Mouse (Mus musculus): ENCODE measurements around the gene Bloc1s1. TPM values are rescaled to one million over a fixed set of nuclear protein-coding genes. Genes with fewer than 3 reads are reported as not detected.
A peak's percentile ranks its signal among the peaks of the same experiment; 100 is the strongest.

Gene Bloc1s1
- polyA plus RNA-seq, 1 experiment: 113 TPM

DNA sequence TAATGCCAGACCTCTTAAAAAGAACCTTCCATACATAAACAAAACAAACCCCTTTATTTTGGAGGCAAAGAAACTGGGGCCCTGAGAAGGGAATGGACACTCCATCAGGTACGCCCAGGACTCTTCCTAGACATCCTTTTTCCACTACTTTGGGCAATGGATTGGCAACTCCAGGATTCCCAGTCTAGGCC is 1.1 kb downstream of the Bloc1s1 start, which contains the start of gene Rdh5:
Gene Rdh5 (minus strand): TSS at position 67 of the 191 bp plus-strand sequence.
- peak within 1 kb of the TSS; percentile 81 for H3K27ac ChIP-seq (ENCODE audit: insufficient read depth, low read length)
- TF ChIP-seq CTCF (IDR thresholded peaks at IDR 0.05; ENCODE audit: extremely low read depth, insufficient read depth, insufficient read length, insufficient replicate concordance): no peak
- no peaks in the 10 kb centered on the region for H3K27me3 ChIP-seq (ENCODE audit: control insufficient read depth, insufficient read depth, low read length)
- WGBS: 65% methylated on average over 1 of the region's 1 CpGs
- no peak for DNase-seq (ENCODE audit: low read depth in 1 of 2, low spot score in 2 of 2)
- peaks cover 6% of the 10 kb centered on the region for H3K36me3 ChIP-seq (ENCODE audit: control insufficient read depth, insufficient read depth, low read length)
- peak within 1 kb of the TSS; percentile 81 for H3K4me3 ChIP-seq (ENCODE audit: extremely low read depth, insufficient read depth, insufficient read length)
- H3K4me1 ChIP-seq (ENCODE audit: control insufficient read depth, insufficient read depth, insufficient read length): peaks cover 4% of the 10 kb centered on the region; the same call in 1 of the 2 replicates

DNA sequence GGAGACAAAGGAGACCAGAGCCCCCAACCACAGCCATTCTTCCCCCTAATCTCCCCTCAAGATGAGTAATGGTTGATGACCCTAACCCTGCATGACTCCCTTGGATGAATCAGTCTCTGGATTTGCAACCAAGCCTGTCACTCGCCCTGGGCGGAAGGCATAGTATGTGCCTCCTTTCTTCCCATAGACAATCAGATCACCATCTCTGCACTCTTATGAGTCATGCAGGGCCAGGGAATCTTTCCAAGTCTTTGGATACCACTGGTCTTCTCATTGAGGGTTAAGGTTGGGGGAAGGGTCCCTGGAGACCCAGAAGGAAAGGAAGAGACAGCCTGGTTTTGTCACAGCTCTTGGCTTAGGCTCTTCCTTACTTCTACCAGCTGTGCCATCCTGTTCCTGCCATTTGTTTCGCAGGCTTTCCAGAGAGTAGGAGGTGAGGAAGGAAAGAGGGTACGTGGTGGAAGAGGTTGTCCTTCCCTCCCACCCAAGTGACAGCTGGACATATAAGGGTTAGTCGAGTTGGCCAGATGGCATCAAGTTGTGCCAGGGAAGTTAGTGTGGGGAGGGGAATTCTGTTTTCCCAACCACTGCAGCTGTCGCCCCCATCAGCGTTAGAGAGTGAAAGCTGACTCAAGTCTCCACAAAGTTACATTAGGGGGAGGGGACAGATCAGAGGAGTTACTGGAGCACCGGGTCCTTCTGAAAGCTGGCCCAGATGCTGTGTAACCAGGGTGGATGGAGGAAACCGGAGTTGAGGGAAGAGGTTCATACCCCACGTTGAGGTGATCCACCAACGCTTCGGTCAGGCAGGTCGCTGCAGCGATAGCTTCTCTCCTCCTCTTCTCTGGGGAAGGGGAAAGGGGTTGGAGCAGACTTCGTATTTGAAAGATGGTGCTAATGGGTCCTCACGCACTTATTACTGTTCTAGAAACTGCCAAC is 1.7 kb downstream of the Bloc1s1 start:
- no peak for DNase-seq (ENCODE audit: low read depth in 1 of 2, low spot score in 2 of 2)
- no peak for TF ChIP-seq CTCF (IDR thresholded peaks at IDR 0.05; ENCODE audit: extremely low read depth, insufficient read depth, insufficient read length, insufficient replicate concordance)
- TF ChIP-seq POLR2A (IDR thresholded peaks at IDR 0.05; ENCODE audit: low read depth, low read length): no peak
- Histone ChIP-seq H3K27me3 (ENCODE audit: control insufficient read depth, insufficient read depth, low read length) (no peaks in the 10 kb centered on the region), H3K36me3 (ENCODE audit: control insufficient read depth, insufficient read depth, low read length) (peaks cover 9% of the 10 kb centered on the region), H3K4me3 (ENCODE audit: extremely low read depth, insufficient read depth, insufficient read length) (no peak overlapping the region), H3K27ac (ENCODE audit: insufficient read depth, low read length) (no peak overlapping the region), H3K4me1 (ENCODE audit: control insufficient read depth, insufficient read depth, insufficient read length) (peaks cover 4% of the 10 kb centered on the region; the same call in 1 of the 2 replicates)
- WGBS: 75% methylated on average over 16 of the region's 16 CpGs

DNA sequence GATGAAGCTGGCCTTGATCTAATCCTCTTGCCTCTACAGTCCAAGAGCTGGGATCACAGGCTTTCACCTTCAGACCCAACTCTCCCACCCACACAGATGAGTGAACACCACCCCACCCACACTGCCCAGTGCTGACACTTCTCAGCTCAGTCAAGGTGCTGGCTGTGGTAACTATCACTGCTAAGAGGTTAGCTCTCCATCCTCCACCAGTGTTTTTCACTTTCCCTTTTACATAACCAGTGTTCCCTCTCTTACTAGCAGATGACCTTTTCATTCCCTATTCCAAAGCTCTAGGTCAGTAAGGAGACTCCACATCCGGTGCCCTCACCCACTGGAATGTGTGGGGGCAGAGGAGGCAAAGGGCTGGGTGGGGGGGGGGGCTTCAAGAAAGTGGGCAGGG is 2.6 kb downstream of the Bloc1s1 start:
- Histone ChIP-seq H3K36me3 (ENCODE audit: control insufficient read depth, insufficient read depth, low read length) (peaks cover 9% of the 10 kb centered on the region), H3K27ac (ENCODE audit: insufficient read depth, low read length) (no peak overlapping the region), H3K4me1 (ENCODE audit: control insufficient read depth, insufficient read depth, insufficient read length) (peaks cover 4% of the 10 kb centered on the region; the same call in 1 of the 2 replicates), H3K4me3 (ENCODE audit: extremely low read depth, insufficient read depth, insufficient read length) (no peak overlapping the region), H3K27me3 (ENCODE audit: control insufficient read depth, insufficient read depth, low read length) (no peaks in the 10 kb centered on the region)
- no peak for TF ChIP-seq CTCF (IDR thresholded peaks at IDR 0.05; ENCODE audit: extremely low read depth, insufficient read depth, insufficient read length, insufficient replicate concordance)
- TF ChIP-seq POLR2A (IDR thresholded peaks at IDR 0.05; ENCODE audit: low read depth, low read length): no peak
- DNase-seq (ENCODE audit: low read depth in 1 of 2, low spot score in 2 of 2): no peak
- 92% methylated on average over 1 of the region's 1 CpGs for WGBS

- DNase-seq (ENCODE audit: low read depth in 1 of 2, low spot score in 2 of 2): no peak
- H3K27ac ChIP-seq (ENCODE audit: insufficient read depth, low read length): no peak overlapping the region
- peaks cover 9% of the 10 kb centered on the region for H3K36me3 ChIP-seq (ENCODE audit: control insufficient read depth, insufficient read depth, low read length)
- no peaks in the 10 kb centered on the region for H3K27me3 ChIP-seq (ENCODE audit: control insufficient read depth, insufficient read depth, low read length)
- TF ChIP-seq POLR2A (IDR thresholded peaks at IDR 0.05; ENCODE audit: low read depth, low read length) (no peak), CTCF (IDR thresholded peaks at IDR 0.05; ENCODE audit: extremely low read depth, insufficient read depth, insufficient read length, insufficient replicate concordance) (no peak)
- peaks cover 4% of the 10 kb centered on the region; the same call in 1 of the 2 replicates for H3K4me1 ChIP-seq (ENCODE audit: control insufficient read depth, insufficient read depth, insufficient read length)
- H3K4me3 ChIP-seq (ENCODE audit: extremely low read depth, insufficient read depth, insufficient read length): no peak overlapping the region
- 85% methylated on average over 3 of the region's 3 CpGs for WGBS
Measured at GRCm38 (mm10) chr10:128920736-128921161, 3.1 kb downstream of the Bloc1s1 start.

DNA sequence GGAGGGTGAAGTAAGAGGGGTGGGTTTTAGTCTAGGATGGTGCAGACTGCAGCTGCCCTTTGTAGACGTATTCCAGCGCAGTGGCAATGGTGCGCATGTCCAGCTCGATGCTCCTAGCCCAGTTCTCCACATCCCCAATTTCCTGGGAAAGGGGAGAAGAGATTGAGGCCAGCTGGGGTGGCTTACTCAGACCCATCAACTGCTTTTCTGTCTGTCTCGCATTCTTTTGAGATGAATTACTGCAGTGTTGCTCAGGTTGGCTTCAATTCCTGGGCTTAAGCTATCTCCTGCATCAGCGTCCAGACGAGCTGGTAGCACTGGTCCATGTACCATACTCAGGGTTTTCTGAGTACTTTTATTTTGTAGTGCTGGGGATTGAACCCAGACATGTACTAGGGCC is 3.9 kb downstream of the Bloc1s1 start:
- 89% methylated on average over 7 of the region's 7 CpGs for WGBS
- DNase-seq (ENCODE audit: low read depth in 1 of 2, low spot score in 2 of 2): no peak
- Histone ChIP-seq H3K36me3 (ENCODE audit: control insufficient read depth, insufficient read depth, low read length) (peaks cover 9% of the 10 kb centered on the region), H3K4me1 (ENCODE audit: control insufficient read depth, insufficient read depth, insufficient read length) (peaks cover 4% of the 10 kb centered on the region; the same call in 1 of the 2 replicates), H3K4me3 (ENCODE audit: extremely low read depth, insufficient read depth, insufficient read length) (no peak overlapping the region), H3K27ac (ENCODE audit: insufficient read depth, low read length) (no peak overlapping the region), H3K27me3 (ENCODE audit: control insufficient read depth, insufficient read depth, low read length) (no peaks in the 10 kb centered on the region)
- no peak for TF ChIP-seq CTCF (IDR thresholded peaks at IDR 0.05; ENCODE audit: extremely low read depth, insufficient read depth, insufficient read length, insufficient replicate concordance)

- no peaks in the 10 kb centered on the region for H3K27me3 ChIP-seq (ENCODE audit: control insufficient read depth, insufficient read depth, low read length)
- H3K27ac ChIP-seq (ENCODE audit: insufficient read depth, low read length): no peak overlapping the region
Measured at GRCm38 (mm10) chr10:128919203-128919631, 4.6 kb downstream of the Bloc1s1 start.

DNA sequence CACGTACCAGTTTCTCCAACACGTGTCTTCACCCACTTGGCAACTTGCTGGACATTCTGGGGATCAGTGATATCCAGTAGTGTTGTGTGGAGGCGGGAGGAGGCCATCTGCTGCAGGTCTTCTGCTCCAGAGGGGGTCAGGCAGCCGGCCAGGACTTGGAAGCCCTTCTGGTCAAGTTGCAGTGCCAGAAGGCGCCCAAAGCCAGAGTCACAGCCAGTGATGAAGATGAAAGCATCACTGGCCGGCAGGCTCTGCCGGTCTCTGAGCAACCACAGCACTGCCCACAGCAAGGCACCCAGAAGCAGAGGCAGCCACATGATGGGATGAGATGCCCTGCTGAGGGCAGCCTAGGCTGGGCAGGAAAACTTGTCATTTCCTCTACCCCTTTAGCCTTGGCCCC is 5.6 kb downstream of the Bloc1s1 start:
- H3K36me3 ChIP-seq (ENCODE audit: control insufficient read depth, insufficient read depth, low read length): peaks cover 9% of the 10 kb centered on the region
- no peak for DNase-seq (ENCODE audit: low read depth in 1 of 2, low spot score in 2 of 2)
- no peak for TF ChIP-seq CTCF (IDR thresholded peaks at IDR 0.05; ENCODE audit: extremely low read depth, insufficient read depth, insufficient read length, insufficient replicate concordance)
- no peaks in the 10 kb centered on the region for H3K27me3 ChIP-seq (ENCODE audit: control insufficient read depth, insufficient read depth, low read length)
- H3K27ac ChIP-seq (ENCODE audit: insufficient read depth, low read length): no peak overlapping the region
- no peak overlapping the region for H3K4me3 ChIP-seq (ENCODE audit: extremely low read depth, insufficient read depth, insufficient read length)
- 82% methylated on average over 7 of the region's 7 CpGs for WGBS
- peaks cover 2% of the 10 kb centered on the region; the same call in 1 of the 2 replicates for H3K4me1 ChIP-seq (ENCODE audit: control insufficient read depth, insufficient read depth, insufficient read length)

More at GRCm38 (mm10) chr10:128919203-128919631, 4.6 kb downstream of the Bloc1s1 start:
- no peak for DNase-seq (ENCODE audit: low read depth in 1 of 2, low spot score in 2 of 2)
- Histone ChIP-seq H3K4me3 (ENCODE audit: extremely low read depth, insufficient read depth, insufficient read length) (no peak overlapping the region), H3K4me1 (ENCODE audit: control insufficient read depth, insufficient read depth, insufficient read length) (peaks cover 4% of the 10 kb centered on the region; the same call in 1 of the 2 replicates), H3K36me3 (ENCODE audit: control insufficient read depth, insufficient read depth, low read length) (peaks cover 9% of the 10 kb centered on the region)
- WGBS: 73% methylated on average over 6 of the region's 6 CpGs
- TF ChIP-seq CTCF (IDR thresholded peaks at IDR 0.05; ENCODE audit: extremely low read depth, insufficient read depth, insufficient read length, insufficient replicate concordance) (no peak), POLR2A (IDR thresholded peaks at IDR 0.05; ENCODE audit: low read depth, low read length) (no peak)
